Mouse (Mus musculus) ovary, postnatal 14 days (tissue): Measurements from ENCODE around the gene Jmjd1c.
A peak's percentile ranks its signal among the peaks of the same experiment; 100 is the strongest.

Experiments used
- DNase-seq: peaks from one replicate; pipeline ENCODE4 v3.0.0; 2022; ENCODE audit warnings: low spot score

The Jmjd1c gene

DNA sequence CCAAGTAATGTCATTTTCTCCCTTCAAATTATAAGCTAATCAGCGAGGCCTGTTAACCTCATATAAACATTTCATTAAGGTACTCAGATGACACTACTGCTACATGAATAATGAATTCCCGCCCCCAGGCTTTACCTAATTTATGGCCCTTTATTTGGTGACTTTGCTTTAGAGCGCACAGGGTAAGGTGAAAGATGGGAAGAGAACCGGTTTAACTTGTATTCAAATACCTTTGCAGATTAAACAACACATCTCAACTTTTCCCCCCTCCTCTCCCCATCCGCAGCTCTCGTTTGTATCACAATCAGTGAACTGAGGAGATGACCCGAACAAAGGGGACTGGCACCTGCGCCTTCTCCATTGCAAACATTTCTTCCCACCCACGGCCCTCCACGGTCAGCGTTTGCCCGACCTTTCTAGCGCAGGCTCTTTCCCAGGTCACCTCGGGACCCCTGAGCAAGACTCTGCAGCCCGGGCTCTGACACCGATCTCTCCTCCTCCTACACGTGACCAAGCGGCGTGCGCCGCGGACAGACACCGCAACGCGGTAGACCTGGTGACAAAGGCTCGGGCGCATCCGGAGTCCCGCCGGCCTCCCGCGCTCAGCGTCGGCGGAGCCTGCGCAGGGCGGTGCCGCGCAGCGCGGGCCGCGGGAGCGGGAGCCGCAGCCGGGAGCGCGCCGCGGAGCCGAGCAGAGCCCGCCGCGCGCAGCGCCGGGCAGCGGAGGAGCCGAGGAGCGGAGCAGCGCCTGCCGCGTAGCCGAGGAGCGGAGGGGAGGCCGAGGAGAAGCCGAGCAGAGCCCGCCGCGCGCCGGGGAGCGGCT lies at the start of gene Jmjd1c:
Gene Jmjd1c (plus strand): TSS at position 328 of the 823 bp plus-strand sequence.
- DNase-seq: no peak

GRCm38 (mm10) chr10:67047712-67048645 lies 47.9 kb upstream of the Jmjd1c start:
- DNase-seq: no peak

DNA sequence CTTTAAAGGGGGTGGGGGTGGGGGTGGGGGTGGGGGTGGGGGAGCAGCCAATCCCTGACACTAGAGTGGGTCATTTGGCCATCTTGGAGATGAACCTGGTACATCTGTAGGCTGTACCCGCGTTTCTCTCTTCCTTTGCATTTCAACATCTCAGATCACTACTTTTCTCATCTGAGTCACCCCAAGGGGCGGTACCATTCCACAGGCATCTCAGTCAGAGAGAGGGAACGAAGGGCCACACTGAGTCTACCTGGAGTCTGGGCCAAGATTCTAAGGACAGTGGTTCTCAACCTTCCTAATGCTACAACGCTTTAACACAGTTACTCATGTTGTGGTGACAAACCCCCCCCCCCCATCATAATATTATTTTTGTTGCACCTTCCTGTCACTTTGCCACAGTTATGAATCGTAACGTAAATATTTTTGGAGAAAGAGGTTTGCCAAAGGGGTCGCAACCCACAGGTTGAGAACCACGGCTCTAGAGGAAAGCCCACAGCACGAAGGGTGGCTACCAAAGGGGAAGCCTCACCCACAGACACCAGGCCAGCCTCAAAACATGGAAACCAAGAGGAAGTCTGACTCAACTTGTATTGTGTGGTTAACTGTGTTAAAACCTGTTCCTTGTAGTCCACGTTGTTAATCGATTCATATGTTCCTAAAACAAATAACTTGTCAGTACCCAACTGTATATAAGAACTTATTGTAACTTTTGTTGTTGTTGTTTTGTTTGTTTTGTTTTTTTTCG lies 46.9 kb upstream of the Jmjd1c start:
- no peak for DNase-seq

DNA sequence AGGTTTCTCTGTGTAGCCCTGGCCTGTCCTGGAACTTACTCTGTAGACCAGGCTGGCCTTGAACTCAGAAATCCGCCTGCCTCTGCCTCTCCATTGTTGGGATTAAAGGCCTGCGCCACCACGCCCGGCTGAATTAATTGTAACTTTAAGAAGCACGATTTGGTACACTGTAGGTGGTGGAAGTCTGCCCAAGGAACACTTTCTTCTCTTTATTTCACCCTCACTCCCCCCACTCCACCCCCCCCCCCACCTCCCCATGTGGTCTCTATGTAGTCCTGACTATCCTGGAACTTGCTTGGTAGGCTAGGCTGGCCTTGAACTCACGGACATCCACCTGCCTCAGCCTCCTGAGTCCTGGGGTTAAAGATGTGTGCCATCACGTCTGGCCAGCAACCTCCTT lies 46.3 kb upstream of the Jmjd1c start:
- no peak for DNase-seq

DNA sequence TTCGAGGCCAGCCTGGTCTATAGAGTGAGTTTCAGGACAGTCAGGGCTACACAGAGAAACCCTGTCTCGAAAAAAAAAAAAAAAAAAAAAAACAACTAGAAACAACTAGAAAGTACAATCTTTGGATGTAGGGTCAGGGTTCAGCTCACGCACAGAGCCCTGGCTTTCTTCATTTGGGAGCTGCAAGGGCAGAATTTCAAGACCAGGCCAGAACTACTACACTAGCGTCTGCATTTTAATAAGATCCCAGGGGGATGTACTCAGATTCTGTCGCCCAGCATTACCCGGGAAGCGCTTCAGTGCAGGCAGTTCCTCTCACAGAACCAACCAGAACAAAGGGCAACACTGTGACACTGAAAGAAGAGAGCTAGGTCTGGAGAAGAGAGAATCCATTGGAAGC lies 45.2 kb upstream of the Jmjd1c start:
- no peak for DNase-seq

GRCm38 (mm10) chr10:67051466-67051865 lies 44.5 kb upstream of the Jmjd1c start:
- no peak for DNase-seq

GRCm38 (mm10) chr10:67052429-67052828 lies 43.5 kb upstream of the Jmjd1c start:
- no peak for DNase-seq

- DNase-seq: no peak
Observed at GRCm38 (mm10) chr10:67053475-67053874, 42.5 kb upstream of the Jmjd1c start.

DNA sequence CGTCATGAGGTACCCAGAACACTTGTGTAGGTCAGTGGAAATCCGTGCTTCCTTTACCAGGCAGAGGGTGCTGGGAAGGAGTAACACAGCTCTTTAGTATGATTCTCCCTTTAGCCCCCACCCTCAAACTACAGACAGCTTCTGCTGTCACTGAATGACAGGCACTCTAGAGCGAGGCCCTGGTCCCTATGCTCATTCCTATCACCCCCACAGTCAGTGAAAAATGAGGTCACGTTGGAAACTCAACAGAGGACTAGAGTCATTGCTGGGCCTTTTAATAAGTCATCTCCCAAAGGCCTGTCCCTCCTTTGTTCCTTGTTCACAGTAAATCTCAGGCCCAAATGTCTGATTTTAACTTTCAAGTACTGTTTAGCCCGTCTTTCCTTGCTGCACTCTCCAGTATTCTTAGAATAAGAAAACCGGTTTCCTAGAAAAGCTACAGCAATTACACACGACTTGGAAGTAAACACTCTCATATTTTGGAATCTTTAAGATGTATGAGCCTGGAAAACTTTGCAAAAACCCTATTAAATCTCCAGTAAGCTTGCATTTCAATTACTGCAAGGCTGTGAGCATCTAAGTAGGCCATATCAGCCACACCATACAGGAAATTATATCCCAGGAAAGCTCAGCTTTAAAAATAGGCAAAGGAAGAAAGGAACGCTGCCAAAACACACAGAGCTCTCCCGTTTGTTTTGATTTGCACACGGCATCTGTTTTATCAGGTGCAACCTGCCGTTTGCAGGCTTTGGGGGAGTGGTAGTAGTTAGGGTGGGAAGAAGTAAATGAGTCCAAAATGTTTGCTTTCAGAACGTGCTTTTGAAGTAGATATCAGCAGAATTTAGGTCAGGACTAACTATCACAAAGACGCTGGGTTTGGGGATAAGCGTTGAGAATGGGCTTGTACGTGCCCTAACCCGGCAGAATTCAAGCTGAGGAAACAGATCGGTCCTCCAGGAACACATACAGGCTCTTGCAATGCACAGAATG lies 39.8 kb upstream of the Jmjd1c start:
- no peak for DNase-seq

- no peak for DNase-seq
Observed at GRCm38 (mm10) chr10:67057208-67057607, 38.7 kb upstream of the Jmjd1c start.

GRCm38 (mm10) chr10:67057696-67058095 lies 38.2 kb upstream of the Jmjd1c start:
- DNase-seq: no peak

- DNase-seq: peak; percentile 32
Observed at GRCm38 (mm10) chr10:67058297-67058696, 37.6 kb upstream of the Jmjd1c start.

- DNase-seq: no peak
Observed at GRCm38 (mm10) chr10:67058702-67059101, 37.2 kb upstream of the Jmjd1c start.

DNA sequence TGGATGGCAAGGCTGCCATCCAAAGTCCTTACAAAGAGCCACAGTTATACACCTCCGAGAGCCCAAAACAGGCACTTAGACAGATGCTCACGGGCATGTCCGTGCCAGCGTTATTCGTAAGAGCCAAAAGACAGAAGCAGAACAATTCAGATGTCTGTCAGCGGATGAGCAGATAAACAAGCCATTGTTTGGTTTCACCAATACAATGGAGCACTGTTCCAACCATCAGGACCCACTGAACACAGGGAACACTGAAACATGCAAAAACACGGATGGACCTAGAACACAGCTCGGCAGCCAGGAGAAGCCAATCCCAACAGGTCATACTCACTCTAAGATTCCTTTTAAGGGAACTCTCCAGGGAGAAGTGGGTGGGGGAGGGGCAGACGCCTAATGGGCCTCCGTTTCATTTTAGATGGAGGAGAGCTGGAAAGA lies 34.5 kb upstream of the Jmjd1c start:
- no peak for DNase-seq

DNA sequence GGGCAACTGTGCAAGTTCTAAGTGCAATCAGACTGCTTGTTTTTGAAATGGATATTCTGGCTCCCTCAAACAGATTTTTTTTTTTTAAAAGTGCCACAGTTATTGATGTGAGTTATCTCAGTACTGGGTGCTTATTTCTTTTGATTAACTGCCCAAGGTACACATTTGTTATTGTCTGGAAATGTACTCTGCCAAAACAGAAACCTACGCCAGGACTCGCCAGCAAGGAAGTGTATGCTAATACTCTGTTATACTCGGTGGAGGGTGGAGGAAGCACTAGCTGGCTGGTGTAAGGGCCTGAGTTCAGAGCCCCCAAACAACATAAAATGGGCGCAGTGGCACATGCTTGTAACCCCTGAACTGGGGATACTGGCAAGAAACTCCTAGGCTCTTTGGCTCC lies 34.1 kb upstream of the Jmjd1c start:
- DNase-seq: no peak

- DNase-seq: no peak
Observed at GRCm38 (mm10) chr10:67065277-67065887, 30.5 kb upstream of the Jmjd1c start.

GRCm38 (mm10) chr10:67065927-67066326 lies 30.0 kb upstream of the Jmjd1c start:
- DNase-seq: no peak

GRCm38 (mm10) chr10:67066421-67066820 lies 29.5 kb upstream of the Jmjd1c start:
- DNase-seq: no peak

GRCm38 (mm10) chr10:67069013-67069412 lies 26.9 kb upstream of the Jmjd1c start:
- DNase-seq: no peak

GRCm38 (mm10) chr10:67071389-67071788 lies 24.5 kb upstream of the Jmjd1c start:
- DNase-seq: no peak

- DNase-seq: no peak
Observed at GRCm38 (mm10) chr10:67071884-67072283, 24.0 kb upstream of the Jmjd1c start.
